8 mouse cellular contexts compared by ENCODE assay signal in the genomic region with DNA sequence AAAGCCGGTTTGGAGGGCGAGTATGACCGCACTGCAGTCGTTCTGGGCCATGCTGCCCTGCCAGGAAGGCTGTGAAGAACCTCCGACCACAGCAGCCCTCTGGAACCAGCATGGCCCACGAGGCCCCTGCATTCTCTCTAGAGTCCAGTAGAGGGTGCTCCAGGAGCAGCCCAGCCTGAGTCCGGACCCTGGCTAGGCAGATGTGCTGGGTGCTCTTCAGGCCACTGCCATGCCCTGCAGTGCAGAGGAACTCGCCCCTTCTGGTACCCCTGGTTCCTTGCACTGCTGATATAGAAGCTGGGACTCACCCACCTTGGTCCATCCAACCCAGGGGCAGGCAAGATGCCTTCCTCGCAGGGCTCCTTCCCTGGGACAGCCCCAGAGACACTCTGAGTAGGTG. TPM values are rescaled to one million over a fixed set of nuclear protein-coding genes. Genes with fewer than 3 reads are reported as not detected.
DNase-seq lines count a peak whose midpoint lies in the region; ATAC-seq and TF ChIP-seq lines count a peak whose summit lies in the region.

No protein-coding gene starts in this region.

- peak; percentile 95 for TF ChIP-seq CTCF in midbrain, postnatal 0 days (IDR thresholded peaks at IDR 0.05)

- H3K4me1 ChIP-seq in forebrain, embryonic 13.5 days, result no peaks in the 10 kb centered on the region
- no peaks in the 10 kb centered on the region for H3K4me1 ChIP-seq in hindbrain, embryonic 16.5 days (ENCODE audit: control insufficient read depth, insufficient read depth, low read depth, low read length)
- no peaks in the 10 kb centered on the region for H3K4me1 ChIP-seq in limb, embryonic 13.5 days
- H3K4me1 ChIP-seq in midbrain, postnatal 0 days (ENCODE audit: insufficient read depth, low read length), result no peaks in the 10 kb centered on the region

- peak; percentile 85 for ATAC-seq in forebrain, embryonic 13.5 days
- ATAC-seq in hindbrain, embryonic 16.5 days, result peak; percentile 78
- peak; percentile 69; the same call in 1 of the 2 replicates for ATAC-seq in limb, embryonic 13.5 days (ENCODE audit: low FRiP score, low read depth)
- peak; percentile 61; the same call in 1 of the 2 replicates for ATAC-seq in midbrain, postnatal 0 days (ENCODE audit: low FRiP score)

- H3K4me3 ChIP-seq in forebrain, embryonic 13.5 days, result no peak overlapping the region
- no peak overlapping the region for H3K4me3 ChIP-seq in hindbrain, embryonic 16.5 days (ENCODE audit: low read length)
- no peak overlapping the region for H3K4me3 ChIP-seq in limb, embryonic 13.5 days
- H3K4me3 ChIP-seq in midbrain, postnatal 0 days (ENCODE audit: low read depth, low read length), result no peak overlapping the region

- no peak overlapping the region for H3K9ac ChIP-seq in forebrain, embryonic 13.5 days
- H3K9ac ChIP-seq in hindbrain, embryonic 16.5 days (ENCODE audit: low read depth, low read length), result no peak overlapping the region
- H3K9ac ChIP-seq in limb, embryonic 13.5 days, result no peak overlapping the region
- no peak overlapping the region for H3K9ac ChIP-seq in midbrain, postnatal 0 days (replicated peaks; ENCODE audit: low read length, poor library complexity, severe bottlenecking)

- 16% methylated on average over 9 of the region's 9 CpGs for WGBS in forebrain, embryonic 13.5 days
- 15% methylated on average over 9 of the region's 9 CpGs for WGBS in hindbrain, embryonic 16.5 days
- WGBS in limb, embryonic 13.5 days, result 13% methylated on average over 9 of the region's 9 CpGs
- 14% methylated on average over 9 of the region's 9 CpGs for WGBS in midbrain, postnatal 0 days

- no peak overlapping the region for H3K27ac ChIP-seq in forebrain, embryonic 13.5 days
- no peak overlapping the region for H3K27ac ChIP-seq in hindbrain, embryonic 16.5 days (ENCODE audit: low read depth, low read length)
- H3K27ac ChIP-seq in limb, embryonic 13.5 days, result no peak overlapping the region
- no peak overlapping the region for H3K27ac ChIP-seq in midbrain, postnatal 0 days (ENCODE audit: low read depth, low read length)

- peak; percentile 70 for DNase-seq in 416B (ENCODE audit: low read depth)
- peak; percentile 76 for DNase-seq in ES-CJ7 (ENCODE audit: low read depth, low spot score)
- peak; percentile 42 to 55 for DNase-seq in cerebellum, adult 18-20 months
- peak; percentile 79 for DNase-seq in midbrain, postnatal 0 days (ENCODE audit: low spot score)
- peak; percentile 70 for DNase-seq in thymus, postnatal 4 days

- H3K9me3 ChIP-seq in forebrain, embryonic 13.5 days (replicated peaks), result no peaks in the 10 kb centered on the region
- H3K9me3 ChIP-seq in hindbrain, embryonic 16.5 days (ENCODE audit: control insufficient read depth, low read length), result no peaks in the 10 kb centered on the region
- H3K9me3 ChIP-seq in limb, embryonic 13.5 days, result no peaks in the 10 kb centered on the region
- no peaks in the 10 kb centered on the region for H3K9me3 ChIP-seq in midbrain, postnatal 0 days (ENCODE audit: low read length)

- no peaks in the 10 kb centered on the region for H3K36me3 ChIP-seq in forebrain, embryonic 13.5 days (ENCODE audit: poor library complexity, severe bottlenecking)
- peaks cover 7% of the 10 kb centered on the region for H3K36me3 ChIP-seq in hindbrain, embryonic 16.5 days (ENCODE audit: control insufficient read depth, insufficient read depth, low read length)
- H3K36me3 ChIP-seq in limb, embryonic 13.5 days, result no peaks in the 10 kb centered on the region
- peaks cover 38% of the 10 kb centered on the region for H3K36me3 ChIP-seq in midbrain, postnatal 0 days (ENCODE audit: insufficient read depth, low read length)

- no peaks in the 10 kb centered on the region for H3K27me3 ChIP-seq in forebrain, embryonic 13.5 days
- no peaks in the 10 kb centered on the region for H3K27me3 ChIP-seq in hindbrain, embryonic 16.5 days (replicated peaks; ENCODE audit: control insufficient read depth, insufficient read depth, low read length)
- H3K27me3 ChIP-seq in limb, embryonic 13.5 days, result no peaks in the 10 kb centered on the region
- H3K27me3 ChIP-seq in midbrain, postnatal 0 days (ENCODE audit: insufficient read depth, low read length), result no peaks in the 10 kb centered on the region

- no peak overlapping the region for H3K4me2 ChIP-seq in forebrain, embryonic 13.5 days
- H3K4me2 ChIP-seq in hindbrain, embryonic 16.5 days (ENCODE audit: low read length), result no peak overlapping the region
- no peak overlapping the region for H3K4me2 ChIP-seq in limb, embryonic 13.5 days (replicated peaks)
- H3K4me2 ChIP-seq in midbrain, postnatal 0 days (ENCODE audit: low read depth, low read length, poor library complexity, severe bottlenecking), result no peak overlapping the region

RNA-seq across cellular contexts. Expression of a gene that starts 50.5 kb away (rescaled TPM):
- 2.2 and 3.1 TPM in 2 replicates for polyA plus RNA-seq in forebrain, embryonic 13.5 days (2015; fragmentation: Nextera tagmentation; extraction: Ambion mirVana)
- polyA plus RNA-seq in hindbrain, embryonic 16.5 days (2015; fragmentation: Nextera tagmentation; extraction: Ambion mirVana), result 6.3 and 8.2 TPM in 2 replicates
- polyA plus RNA-seq in limb, embryonic 13.5 days (2015; fragmentation: Nextera tagmentation; extraction: Ambion mirVana), result 1.6 and 1.7 TPM in 2 replicates
- 22.8 and 29.7 TPM in 2 replicates for total RNA-seq in midbrain, postnatal 0 days (2014; rRNA removed)
- polyA plus RNA-seq in midbrain, postnatal 0 days (2015; fragmentation: Nextera tagmentation; extraction: Ambion mirVana), result 7.7 and 7.8 TPM in 2 replicates
